Mouse (Mus musculus) ovary, postnatal 14 days (tissue): ENCODE data around the gene Acaa1a.

Source experiments
- DNase-seq: peaks from one replicate; pipeline ENCODE4 v3.0.0; 2022; ENCODE audit warnings: low spot score

Gene Acaa1a

DNA sequence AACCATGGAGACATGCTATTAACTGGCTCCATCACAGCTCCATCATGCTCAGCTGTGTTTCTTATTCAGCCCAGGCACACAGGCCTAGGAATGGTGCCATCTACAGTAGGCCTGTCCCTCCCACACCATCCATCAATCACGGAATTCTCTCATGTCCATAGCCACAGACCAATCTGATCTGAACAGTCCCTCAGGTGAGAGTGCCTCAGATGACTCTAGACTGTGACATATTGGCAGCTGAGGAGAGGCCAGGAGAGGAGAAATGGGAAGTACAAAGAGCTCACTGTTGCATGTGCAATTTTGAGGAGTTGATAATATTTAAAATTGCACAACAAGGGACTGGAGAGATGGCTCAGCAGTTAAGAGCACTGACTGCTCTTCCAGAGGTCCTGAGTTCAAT, 55.3 kb downstream of the Acaa1a start:
- DNase-seq = no peak
